Mouse (Mus musculus) c-Kit-positive CD71-positive TER-119-negative erythroid progenitor cells, embryonic 14.5 days (primary cell): ENCODE measurements around the gene Rccd1.

Source experiments
- DNase-seq: peaks from one replicate; pipeline ENCODE4 v3.0.0-alpha.2; 2013; ENCODE audit warnings: low read depth

The Rccd1 gene

DNA sequence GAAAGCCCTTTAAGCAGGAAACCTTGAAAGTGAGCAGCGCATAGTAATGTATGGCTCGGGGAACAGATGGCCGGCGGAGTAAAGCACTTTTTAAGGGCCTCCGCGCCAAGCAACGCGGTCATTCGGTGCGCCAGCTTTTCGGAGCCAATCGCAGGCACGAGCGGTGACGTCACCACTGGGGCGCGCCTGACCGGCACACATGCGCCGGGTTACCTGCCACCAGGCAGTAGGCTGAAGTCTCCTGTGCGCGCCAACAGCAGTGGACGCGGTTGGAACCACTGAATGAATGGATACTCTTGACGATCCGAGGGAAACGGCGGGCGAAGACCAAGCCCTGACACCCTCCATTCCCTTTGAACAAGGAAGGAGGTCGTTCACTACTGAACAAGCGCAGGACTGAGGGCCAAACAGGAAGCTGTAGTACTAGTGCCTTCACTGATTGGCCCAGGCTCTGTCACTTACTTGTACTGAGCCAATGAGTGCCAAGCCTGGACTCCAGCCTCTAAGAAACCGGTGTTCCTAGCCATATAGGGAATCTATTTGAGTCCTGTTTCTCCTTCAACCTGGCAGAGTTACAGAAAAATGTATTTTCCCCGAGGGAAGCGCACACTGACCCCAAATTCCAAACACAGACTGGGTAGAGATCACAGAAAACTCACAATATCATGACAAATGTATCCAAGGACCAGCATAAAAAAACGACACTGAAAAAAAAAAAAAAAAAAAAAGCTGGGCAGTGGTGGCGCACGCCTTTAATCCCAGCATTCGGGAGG is at the start of gene Rccd1:
Gene Rccd1, minus strand, starts transcription at position 412 of the 773 bp plus-strand sequence.
- DNase-seq: peak; percentile 93

- no peak for DNase-seq
These were observed 49.6 kb upstream of the Rccd1 start for GRCm38 (mm10) chr7:80373850-80374249.

- no peak for DNase-seq
These were observed 49.1 kb upstream of the Rccd1 start for GRCm38 (mm10) chr7:80373352-80373751.

DNA sequence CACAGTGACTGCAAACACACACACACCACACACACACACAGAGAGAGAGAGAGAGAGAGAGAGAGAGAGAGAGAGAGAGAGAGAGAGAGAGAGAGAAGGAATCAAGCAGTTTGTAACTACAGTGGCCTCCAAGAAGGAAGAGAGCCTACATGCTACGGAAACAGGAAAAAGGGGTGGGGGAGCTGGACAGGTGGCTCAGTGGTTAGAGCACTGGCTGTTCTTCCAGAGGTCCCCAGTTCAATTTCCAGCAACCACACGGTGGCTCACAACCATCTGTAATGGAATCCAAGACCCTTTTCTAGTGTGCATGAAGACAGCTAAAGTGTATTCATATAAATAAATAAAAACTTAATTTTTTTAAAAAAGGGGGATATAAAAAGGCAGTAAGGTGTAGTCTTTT is 48.4 kb upstream of the Rccd1 start:
- no peak for DNase-seq

- no peak for DNase-seq
These were observed 47.9 kb upstream of the Rccd1 start for GRCm38 (mm10) chr7:80372166-80372565.

- no peak for DNase-seq
These were observed 46.9 kb upstream of the Rccd1 start, which contains the start of gene Man2a2 for GRCm38 (mm10) chr7:80371041-80371751. Gene Man2a2 (minus strand): TSS chr7:80371375.

DNA sequence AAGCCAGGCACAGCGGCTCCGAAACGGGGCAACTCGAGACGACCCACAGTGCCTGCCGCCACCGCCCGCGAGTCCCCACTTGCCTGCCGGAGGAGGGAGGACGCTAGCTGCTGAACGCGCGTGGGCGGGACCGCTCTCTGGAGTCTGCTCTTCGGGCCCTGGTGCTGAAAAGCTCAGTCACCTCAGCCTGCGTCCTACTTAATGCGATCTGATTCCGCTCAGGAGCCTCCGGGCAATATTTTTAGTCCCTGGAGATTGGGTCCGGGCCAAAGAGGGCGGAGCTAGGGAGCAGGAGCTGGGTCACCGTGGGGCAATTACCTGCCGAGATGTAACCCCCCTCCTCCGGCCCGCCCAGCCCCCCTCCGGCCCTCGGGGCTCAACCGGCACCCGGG is 46.4 kb upstream of the Rccd1 start:
- peak; percentile 46 for DNase-seq

DNA sequence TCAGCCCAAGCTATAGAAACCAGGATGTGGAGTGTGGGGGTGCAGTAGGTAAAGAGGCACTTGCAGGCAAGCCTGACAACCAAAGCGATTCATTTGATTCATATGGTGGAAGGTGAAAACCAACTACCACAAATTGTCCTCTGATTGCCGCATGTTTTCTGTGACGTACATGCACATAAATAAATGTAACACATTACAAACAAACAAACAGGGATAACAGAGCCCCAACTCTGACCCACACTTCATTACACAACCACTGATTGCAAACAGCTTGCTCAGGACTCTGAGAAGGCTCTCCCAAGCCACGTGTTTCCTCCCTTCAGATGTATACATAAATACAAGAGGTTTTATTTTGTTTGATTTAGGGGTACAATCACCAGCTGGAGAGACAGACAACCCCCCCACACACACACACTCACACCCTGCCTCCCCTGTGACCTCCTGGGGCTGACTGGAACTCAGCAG is 45.7 kb upstream of the Rccd1 start:
- DNase-seq: no peak

GRCm38 (mm10) chr7:80369461-80369860 is 45.2 kb upstream of the Rccd1 start:
- DNase-seq: no peak

DNA sequence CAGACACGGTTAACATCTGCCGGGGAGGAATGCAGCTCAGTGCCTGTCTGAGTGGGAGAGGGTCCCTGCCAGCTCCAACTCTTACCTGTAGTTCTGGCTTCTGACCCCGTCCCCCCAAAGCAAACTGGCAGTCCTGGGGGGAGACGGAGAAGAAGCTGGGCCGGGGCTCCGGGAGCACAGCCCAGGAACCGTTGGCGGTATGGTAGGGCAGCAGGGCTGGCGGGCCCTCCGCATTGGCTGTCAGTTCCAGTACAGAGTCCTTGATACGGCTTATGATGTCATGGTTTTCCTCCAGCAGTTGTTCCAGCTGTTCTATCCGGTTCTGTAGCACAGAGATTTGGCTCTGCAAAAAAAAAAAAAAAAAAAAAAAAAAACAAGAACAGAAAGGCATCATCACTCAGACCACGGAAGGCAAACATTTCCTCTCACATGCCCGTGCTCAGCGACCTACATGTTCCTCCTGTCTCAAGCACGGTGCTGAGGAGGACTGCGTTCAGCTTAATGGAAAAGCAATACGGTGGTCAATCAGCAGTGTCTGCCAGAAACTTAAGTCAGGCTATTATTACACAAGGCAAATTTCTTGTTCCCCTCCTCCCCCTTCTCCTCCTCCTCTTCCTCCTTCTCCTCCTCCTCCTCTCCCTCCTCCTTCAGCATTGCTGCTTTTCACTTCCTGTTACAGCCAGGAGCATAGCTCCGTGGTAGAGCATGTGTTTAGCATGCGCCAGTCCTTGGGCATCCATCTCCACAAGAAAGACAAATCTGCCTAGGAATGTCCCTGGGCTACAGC is 44.6 kb upstream of the Rccd1 start:
- DNase-seq: no peak

- no peak for DNase-seq
These were observed 43.8 kb upstream of the Rccd1 start for GRCm38 (mm10) chr7:80368009-80368408.

DNA sequence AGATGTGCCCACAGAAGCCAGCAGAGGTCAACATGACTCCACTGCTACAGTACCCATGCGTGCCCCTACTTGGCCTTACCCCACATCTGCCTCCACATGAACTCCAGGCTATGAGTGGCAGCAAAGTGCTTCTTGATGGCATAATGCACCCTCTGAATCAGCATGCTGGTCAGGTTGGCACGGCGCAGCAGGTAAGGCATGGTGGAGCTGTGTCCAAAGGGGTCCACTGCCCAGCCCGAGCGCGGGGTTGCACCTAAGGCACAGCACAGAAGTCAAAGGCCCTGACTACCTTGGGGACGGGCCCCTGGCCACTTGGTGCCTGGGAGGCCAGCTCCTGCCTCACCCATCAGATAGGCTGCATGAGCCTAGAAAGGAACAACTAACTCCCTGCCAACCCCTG is 43.0 kb upstream of the Rccd1 start:
- DNase-seq: no peak

GRCm38 (mm10) chr7:80365759-80366158 is 41.5 kb upstream of the Rccd1 start:
- DNase-seq: no peak

DNA sequence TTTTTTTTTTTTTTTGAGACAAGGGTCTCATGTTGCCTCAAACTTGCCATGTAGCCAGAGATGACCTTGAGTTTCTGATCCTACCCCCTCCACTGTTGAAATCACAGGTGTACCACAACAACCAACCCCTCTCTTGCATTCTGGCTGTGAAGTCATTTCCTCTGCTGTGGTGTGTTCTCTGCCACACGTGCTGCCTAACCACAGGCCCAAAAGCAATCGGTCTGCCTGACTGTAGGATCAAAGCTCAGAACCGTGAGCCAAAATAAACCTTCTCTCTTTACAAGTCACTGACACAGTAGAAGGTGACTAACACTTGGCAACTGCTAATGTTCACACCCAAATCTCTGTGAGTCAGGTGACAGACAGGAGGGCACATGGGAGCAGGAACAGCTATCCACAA is 36.2 kb upstream of the Rccd1 start:
- no peak for DNase-seq

DNA sequence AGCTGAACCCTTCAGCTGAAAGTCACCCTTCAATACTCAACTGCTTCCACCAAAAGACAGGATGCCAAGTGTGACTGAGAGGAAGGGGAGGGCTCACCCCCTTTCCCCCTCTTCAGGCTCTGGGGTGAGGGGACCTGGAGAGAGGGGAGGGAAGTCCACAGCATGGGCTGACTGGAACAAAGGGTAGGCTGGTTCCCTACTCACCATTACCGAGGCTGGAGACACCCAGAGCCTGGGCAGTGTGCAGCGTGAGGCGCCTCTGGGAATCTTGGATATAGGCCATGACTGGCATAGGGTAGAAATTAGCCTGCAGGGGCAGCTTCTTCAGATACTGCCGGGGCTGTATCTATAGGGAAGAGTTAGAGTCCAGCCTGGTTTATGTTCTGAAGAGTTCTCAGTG is 33.8 kb upstream of the Rccd1 start:
- no peak for DNase-seq

GRCm38 (mm10) chr7:80357156-80357555 is 32.9 kb upstream of the Rccd1 start:
- DNase-seq: no peak

- no peak for DNase-seq
These were observed 32.1 kb upstream of the Rccd1 start for GRCm38 (mm10) chr7:80356351-80356750.

- DNase-seq: no peak
These were observed 28.7 kb upstream of the Rccd1 start for GRCm38 (mm10) chr7:80352920-80353319.

GRCm38 (mm10) chr7:80350808-80351207 is 26.6 kb upstream of the Rccd1 start:
- no peak for DNase-seq

DNA sequence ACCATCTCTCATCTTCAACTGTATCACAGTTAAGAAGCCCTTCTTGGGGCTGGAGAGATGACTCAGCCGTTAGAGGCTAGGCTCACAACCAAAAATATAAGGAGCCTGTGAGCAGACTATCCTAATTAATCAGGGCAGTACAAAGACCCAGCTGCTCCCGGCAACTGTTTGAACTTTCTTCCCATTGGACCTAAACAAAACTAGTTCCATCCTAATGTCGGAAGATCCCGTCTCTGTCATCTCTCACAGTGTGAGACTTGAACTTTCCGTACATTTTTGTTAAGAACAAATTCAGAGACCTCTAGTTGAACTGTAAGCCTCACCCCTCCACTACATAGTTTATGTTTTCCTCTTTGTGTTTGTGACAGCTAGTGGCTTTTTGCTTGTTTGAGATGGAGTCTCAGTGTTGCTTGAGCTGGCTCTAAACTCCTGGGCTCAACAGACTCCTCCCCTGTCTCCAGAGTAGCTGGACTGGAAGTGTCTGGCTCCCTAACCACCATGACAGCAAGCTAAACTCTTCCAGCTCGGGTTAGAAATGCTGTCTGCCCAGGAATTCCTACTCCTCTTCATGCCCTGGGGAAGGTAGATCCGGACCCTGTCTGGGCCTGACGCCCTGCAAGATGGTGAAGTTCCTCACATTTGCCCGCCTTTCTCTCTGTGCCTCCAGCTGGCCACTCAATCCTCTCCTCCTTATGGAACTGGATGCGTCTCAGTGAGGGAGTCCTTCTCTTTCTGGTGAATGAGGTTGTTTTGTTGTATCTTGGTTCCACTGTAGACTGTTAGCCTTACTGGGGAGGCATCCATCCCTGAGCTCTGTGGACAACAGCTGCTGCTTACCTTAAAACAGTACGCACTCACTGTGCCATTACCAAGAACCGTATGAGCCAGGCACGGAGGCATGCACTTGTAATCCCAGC is 23.7 kb upstream of the Rccd1 start:
- DNase-seq: no peak

DNA sequence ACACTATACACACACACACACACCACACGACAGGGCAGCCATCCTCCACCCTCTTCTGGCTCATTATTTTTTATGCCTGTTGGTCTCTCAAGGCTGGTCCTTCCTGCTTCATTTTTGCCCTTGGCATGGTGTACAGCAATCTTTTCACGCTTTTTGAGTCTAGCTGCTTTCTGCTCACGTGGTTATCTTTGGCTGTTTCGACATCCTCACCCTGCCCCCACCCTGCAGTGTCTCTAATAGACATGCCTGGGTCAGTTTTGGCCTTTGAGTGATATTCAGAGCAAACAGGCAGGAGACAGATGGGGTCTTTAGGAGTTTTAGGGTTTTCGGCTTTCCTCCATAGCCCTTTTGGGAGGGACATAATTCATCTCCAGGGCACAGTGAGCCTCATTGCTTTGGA is 22.6 kb upstream of the Rccd1 start:
- DNase-seq: no peak

DNA sequence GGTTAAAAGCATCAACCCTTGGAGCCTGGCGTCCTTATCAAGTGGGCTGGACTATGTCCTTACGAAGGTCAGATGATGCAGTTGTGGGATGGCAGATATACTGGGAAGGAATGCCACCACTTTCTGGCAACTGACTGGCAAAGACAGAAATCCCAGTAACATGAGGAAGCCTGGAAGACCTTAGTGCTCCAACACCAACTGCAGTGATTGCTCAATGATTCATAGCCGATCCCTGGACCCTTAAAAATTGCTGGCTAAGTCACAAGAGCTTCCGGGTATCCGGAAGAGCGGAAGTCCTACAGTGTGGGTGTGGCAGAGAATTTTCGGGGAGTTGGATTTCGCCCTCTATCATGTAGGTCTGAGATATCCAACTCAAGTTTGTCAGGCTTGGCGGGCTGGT is 21.9 kb upstream of the Rccd1 start:
- DNase-seq: no peak
